Comparison of ENCODE assay signal across 8 mouse cellular contexts in the genomic region with DNA sequence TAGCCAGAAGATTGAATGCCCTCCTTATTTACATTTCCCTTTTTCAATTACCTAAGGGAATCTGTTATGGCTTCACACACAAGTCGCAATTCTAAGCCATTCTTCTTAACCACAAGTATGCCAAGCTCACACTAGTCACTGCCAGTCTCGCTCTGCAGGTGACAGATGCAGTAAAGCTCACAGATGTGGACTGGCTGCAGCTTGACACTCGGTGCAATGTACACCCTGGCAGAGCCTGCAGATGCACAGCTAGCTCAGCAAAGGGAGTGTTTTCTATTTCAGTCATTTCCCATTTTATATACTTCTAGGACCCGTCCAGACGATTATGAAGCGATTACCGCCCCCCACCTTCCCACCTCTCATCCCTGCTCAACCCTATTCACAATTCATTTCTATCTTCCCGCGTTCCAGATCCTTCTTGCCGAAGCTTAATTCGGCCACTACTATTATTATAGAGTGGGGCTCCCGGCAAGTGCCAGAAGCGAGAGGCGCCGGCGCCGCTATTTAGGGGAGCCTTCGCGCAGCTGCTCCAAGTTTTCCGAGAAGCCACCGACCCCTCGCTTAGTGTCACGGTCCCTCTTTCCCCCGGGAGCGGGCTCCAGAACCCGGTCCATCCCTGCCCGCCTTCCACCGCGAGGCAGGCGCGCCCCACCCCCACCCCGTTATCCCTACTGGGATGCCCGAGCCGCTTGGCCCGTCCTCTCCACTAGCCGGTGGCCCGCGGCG. TPM values are rescaled to one million over a fixed set of nuclear protein-coding genes. Genes with fewer than 3 reads are reported as not detected.
A peak's percentile ranks its signal among the peaks of the same experiment; 100 is the strongest.
DNase-seq lines count a peak whose midpoint lies in the region; ATAC-seq and TF ChIP-seq lines count a peak whose summit lies in the region.

No protein-coding gene starts in this region.

- intact Hi-C loops in heart, postnatal 14 days (cut with DNase I), result loop anchor here (5.0 kb wide), 1 partner anchor 88 kb away; no protein-coding TSS in a partner anchor

- TF ChIP-seq POLR2A in cortical plate, adult 2 months (IDR thresholded peaks at IDR 0.05; ENCODE audit: extremely low read depth, insufficient read depth, low read length), result 0 out of 2 replicates have a peak, but pooled peaks have one; percentile 20

- WGBS in heart, embryonic 13.5 days, result 2% methylated on average over 39 of the region's 39 CpGs
- under 1% methylated on average over 39 of the region's 39 CpGs for WGBS in hindbrain, embryonic 14.5 days

- peak overlapping the region; percentile 83 for H3K27ac ChIP-seq in heart, embryonic 13.5 days (replicated peaks)
- H3K27ac ChIP-seq in cortical plate, adult 2 months (ENCODE audit: insufficient read depth, low read length), result peak overlapping the region; percentile 95
- peak overlapping the region; percentile 96 for H3K27ac ChIP-seq in hindbrain, embryonic 14.5 days

- TF ChIP-seq CTCF in cortical plate, adult 2 months (IDR thresholded peaks at IDR 0.05; ENCODE audit: extremely low read depth, insufficient read depth, low read length), result no peak

- peak overlapping the region; percentile 88 for H3K4me3 ChIP-seq in heart, embryonic 13.5 days
- H3K4me3 ChIP-seq in cortical plate, adult 2 months (ENCODE audit: insufficient read depth, low read length), result peak overlapping the region; percentile 54
- peak overlapping the region; percentile 92 for H3K4me3 ChIP-seq in hindbrain, embryonic 14.5 days (replicated peaks; ENCODE audit: low read length)

- H3K4me2 ChIP-seq in heart, embryonic 13.5 days, result peak overlapping the region; percentile 72
- H3K4me2 ChIP-seq in hindbrain, embryonic 14.5 days (replicated peaks), result peak overlapping the region; percentile 77

- peak; percentile 49; the same call in 1 of the 2 replicates for ATAC-seq in heart, embryonic 13.5 days (ENCODE audit: extremely low read depth, insufficient number of reproducible peaks, low FRiP score, low TSS enrichment)
- peak; percentile 74 for ATAC-seq in hindbrain, embryonic 14.5 days (ENCODE audit: low FRiP score)
- ATAC-seq in megakaryocyte-erythroid progenitor cell, adult 5-6 weeks (replicated peaks; ENCODE audit: low FRiP score, low TSS enrichment, poor library complexity, severe bottlenecking), result peak; percentile 17
- ATAC-seq in activated CD4-positive, CD25-positive, alpha-beta regulatory T cell, adult 4 months, result no peak

- peak overlapping the region; percentile 92 for H3K9ac ChIP-seq in heart, embryonic 13.5 days
- H3K9ac ChIP-seq in hindbrain, embryonic 14.5 days, result peak overlapping the region; percentile 99

- H3K36me3 ChIP-seq in heart, embryonic 13.5 days, result no peaks in the 10 kb centered on the region
- no peaks in the 10 kb centered on the region for H3K36me3 ChIP-seq in hindbrain, embryonic 14.5 days (replicated peaks; ENCODE audit: control insufficient read depth, insufficient read depth)

- H3K27me3 ChIP-seq in heart, embryonic 13.5 days (replicated peaks), result no peaks in the 10 kb centered on the region
- H3K27me3 ChIP-seq in hindbrain, embryonic 14.5 days (ENCODE audit: control insufficient read depth, insufficient read depth, low read length), result no peaks in the 10 kb centered on the region

- H3K9me3 ChIP-seq in heart, embryonic 13.5 days, result no peaks in the 10 kb centered on the region
- H3K9me3 ChIP-seq in hindbrain, embryonic 14.5 days (ENCODE audit: control insufficient read depth, low read length), result no peaks in the 10 kb centered on the region

- no peak for DNase-seq in heart, postnatal 14 days
- DNase-seq in B cell, adult 2 months, result peak; percentile 9 to 11
- DNase-seq in hindbrain, embryonic 14.5 days (ENCODE audit: low spot score), result no peak
- DNase-seq in ovary, postnatal 14 days (ENCODE audit: low spot score), result no peak

- peaks cover 37% of the 10 kb centered on the region for H3K4me1 ChIP-seq in heart, embryonic 13.5 days
- H3K4me1 ChIP-seq in cortical plate, adult 2 months (ENCODE audit: control insufficient read depth, insufficient read depth, low read length), result peaks cover 3% of the 10 kb centered on the region; the same call in 1 of the 2 replicates
- H3K4me1 ChIP-seq in hindbrain, embryonic 14.5 days (replicated peaks; ENCODE audit: control insufficient read depth, insufficient read depth, low read length), result peaks cover 35% of the 10 kb centered on the region

RNA-seq across cellular contexts. Expression of a gene that starts 1.3 kb away (rescaled TPM):
- polyA plus RNA-seq in heart, embryonic 13.5 days (2015; fragmentation: Nextera tagmentation; extraction: Ambion mirVana), result 38.8 and 43.2 TPM in 2 replicates
- 10 to 100 TPM; 21.8 to 24.2 TPM for total RNA-seq in heart, postnatal 14 days (2021)
- 43.7 and 48.0 TPM in 2 replicates for polyA plus RNA-seq in cortical plate, adult 2 months (2012; rRNA removed)
- polyA plus RNA-seq in hindbrain, embryonic 14.5 days (2014; fragmentation: Nextera tagmentation; extraction: Ambion mirVana), result 88.7 and 90.5 TPM in 2 replicates
- total RNA-seq in megakaryocyte-erythroid progenitor cell, adult 5-6 weeks (2014; fragmentation: Nextera tagmentation), result 27.6 and 29.9 TPM in 2 replicates
- 27.8 and 30.8 TPM in 2 replicates for total RNA-seq in megakaryocyte-erythroid progenitor cell, adult 5-6 weeks (2017)
- 10 to 100 TPM; 54.2 to 76.9 TPM for polyA plus RNA-seq in activated CD4-positive, CD25-positive, alpha-beta regulatory T cell, adult 4 months (2017; shearing (Covaris generic))

Comparison
In these comparisons a context has a peak if more than half of its experiments do, and no peak if none do; other contexts are left out.
1. DNase-seq: peak in B cell, adult 2 months (2 of 2); none in heart, postnatal 14 days (0 of 2), hindbrain, embryonic 14.5 days (single experiment) and ovary, postnatal 14 days (single experiment).
2. Peak in every context shown above with its lines, with median percentiles within 50 percentile points of each other: H3K27ac ChIP-seq and H3K4me3 ChIP-seq.